Mouse (Mus musculus): ENCODE data around the gene Pglyrp1.

DNA sequence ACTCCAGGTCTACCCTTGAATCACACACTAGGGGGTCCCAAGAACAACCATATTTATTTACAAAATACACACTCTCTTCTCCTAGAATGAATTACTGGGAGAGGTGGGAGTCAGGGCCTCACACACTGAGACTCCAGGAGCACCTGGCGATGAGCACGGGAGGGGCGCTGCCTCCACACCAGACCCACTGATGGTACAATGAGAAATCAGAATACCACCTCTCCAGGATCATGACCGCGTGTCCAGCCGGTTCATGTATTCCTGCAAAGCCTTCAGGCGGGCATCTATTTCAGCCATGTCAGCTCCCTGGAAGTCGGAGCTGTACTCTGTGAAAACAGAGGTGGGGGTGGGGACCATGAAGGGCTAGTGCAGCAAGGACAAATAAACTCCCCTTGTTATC is 19.7 kb downstream of the Pglyrp1 start:
- TF ChIP-seq POLR2A (IDR thresholded peaks at IDR 0.05; ENCODE audit: borderline replicate concordance, low read depth, low read length) = no peak
- no peak for TF ChIP-seq CTCF (IDR thresholded peaks at IDR 0.05; ENCODE audit: low read depth, low read length)

Measured in bone marrow macrophage, adult 2 months (primary cell).